Mouse (Mus musculus): Measurements from ENCODE around the gene Cdc26.

GRCm38 (mm10) chr4:62440986-62441385 is 32.5 kb upstream of the Cdc26 start:
- TF ChIP-seq CTCF (IDR thresholded peaks at IDR 0.05; ENCODE audit: control insufficient read depth, insufficient read depth, insufficient replicate concordance, low read depth, low read length) (no peak), POLR2A (IDR thresholded peaks at IDR 0.05; ENCODE audit: control insufficient read depth, low read depth, low read length) (no peak)

Measured in testis, adult 2 months (tissue).